Mouse (Mus musculus): ENCODE data around the gene Akr1b7.

Akr1b7 gene

DNA sequence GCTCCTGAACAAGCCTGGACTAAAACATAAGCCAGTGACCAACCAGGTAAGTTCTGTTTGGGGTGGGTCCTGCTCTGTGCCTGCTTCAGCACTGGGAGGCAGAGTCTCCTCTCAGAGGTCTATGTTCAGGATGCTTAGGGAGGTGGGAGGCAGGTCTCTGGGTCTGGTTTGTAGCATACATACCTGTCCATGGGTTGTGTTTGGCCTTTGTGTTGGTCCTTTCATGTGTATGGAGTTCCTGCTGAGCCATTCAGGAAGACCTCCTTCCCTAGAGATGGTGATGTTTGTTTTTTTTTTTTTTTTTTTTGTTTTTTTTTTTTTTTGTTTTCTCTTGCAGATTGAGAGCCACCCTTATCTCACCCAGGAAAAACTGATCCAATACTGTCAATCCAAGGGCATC lies 6.9 kb downstream of the Akr1b7 start:
- no peak for DNase-seq (ENCODE audit: extremely low read depth, insufficient read length, low spot score)

DNA sequence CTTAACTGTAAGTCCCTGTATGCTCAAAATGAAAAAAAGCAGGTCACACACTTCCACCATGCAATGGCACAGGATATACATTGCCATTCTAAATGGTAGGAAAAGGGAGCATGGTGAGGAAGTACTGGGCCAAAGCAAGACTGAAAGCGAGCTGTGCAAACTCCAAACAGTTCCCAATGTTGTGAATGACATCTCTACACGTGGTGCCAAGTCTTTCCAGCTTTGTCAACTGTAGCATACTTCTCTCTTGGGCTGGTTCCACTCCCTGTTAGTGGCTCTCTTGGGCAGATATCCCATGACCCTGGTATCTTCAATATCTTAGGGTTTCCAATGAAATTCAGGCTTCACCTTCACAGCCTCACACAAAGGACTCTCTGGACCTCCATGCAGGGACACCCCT lies 26.9 kb downstream of the Akr1b7 start:
- DNase-seq (ENCODE audit: extremely low read depth, insufficient read length, low spot score): no peak

- DNase-seq (ENCODE audit: extremely low read depth, insufficient read length, low spot score): no peak
Measured at GRCm38 (mm10) chr6:34441556-34442257, 29.6 kb downstream of the Akr1b7 start.

- DNase-seq (ENCODE audit: extremely low read depth, insufficient read length, low spot score): peak; percentile 12
Measured at GRCm38 (mm10) chr6:34443791-34444190, 31.7 kb downstream of the Akr1b7 start.

DNA sequence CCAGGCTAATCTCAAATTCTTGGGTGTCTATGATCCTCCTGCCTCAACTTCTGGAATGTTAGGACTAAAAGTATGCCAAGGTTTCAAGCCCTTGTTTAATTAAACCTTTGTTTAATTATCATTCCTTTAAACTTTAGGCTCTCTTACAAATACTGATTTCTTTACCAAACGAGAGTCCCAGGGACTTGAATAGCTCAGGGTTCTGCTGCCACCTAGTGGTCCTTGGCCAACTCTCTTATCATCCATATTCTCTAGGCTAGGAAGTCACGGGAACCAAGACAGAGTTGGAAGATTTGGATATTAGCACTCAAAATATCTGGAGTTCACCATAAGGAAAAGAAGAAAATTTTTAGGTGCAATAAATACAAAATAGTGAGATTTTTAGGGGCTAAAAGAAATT lies 35.8 kb downstream of the Akr1b7 start:
- peak; percentile 5 for DNase-seq (ENCODE audit: extremely low read depth, insufficient read length, low spot score)

- no peak for DNase-seq (ENCODE audit: extremely low read depth, insufficient read length, low spot score)
Measured at GRCm38 (mm10) chr6:34448696-34449095, 36.6 kb downstream of the Akr1b7 start.

GRCm38 (mm10) chr6:34452963-34453770 lies 41.0 kb downstream of the Akr1b7 start:
- DNase-seq (ENCODE audit: extremely low read depth, insufficient read length, low spot score): no peak

DNA sequence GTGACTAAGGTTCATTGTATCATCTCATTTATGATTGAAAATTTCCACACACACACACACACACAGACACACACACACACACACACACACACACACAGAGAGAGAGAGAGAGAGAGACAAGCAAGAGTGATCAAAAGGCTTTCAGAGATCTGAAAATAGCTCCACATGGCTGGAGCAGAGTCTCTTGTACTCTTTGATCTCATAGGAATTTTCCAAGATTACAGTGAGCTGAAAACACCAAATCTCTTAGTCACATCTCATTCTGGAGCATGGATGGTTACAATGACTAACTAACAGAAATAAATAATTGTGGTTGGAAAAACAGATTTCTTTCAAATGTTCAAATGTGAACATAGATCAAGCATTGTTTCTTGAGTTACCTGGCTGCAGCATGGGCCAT lies 47.3 kb downstream of the Akr1b7 start:
- DNase-seq (ENCODE audit: extremely low read depth, insufficient read length, low spot score): no peak

- DNase-seq (ENCODE audit: extremely low read depth, insufficient read length, low spot score): no peak
Measured at GRCm38 (mm10) chr6:34460651-34461050, 48.5 kb downstream of the Akr1b7 start.

DNA sequence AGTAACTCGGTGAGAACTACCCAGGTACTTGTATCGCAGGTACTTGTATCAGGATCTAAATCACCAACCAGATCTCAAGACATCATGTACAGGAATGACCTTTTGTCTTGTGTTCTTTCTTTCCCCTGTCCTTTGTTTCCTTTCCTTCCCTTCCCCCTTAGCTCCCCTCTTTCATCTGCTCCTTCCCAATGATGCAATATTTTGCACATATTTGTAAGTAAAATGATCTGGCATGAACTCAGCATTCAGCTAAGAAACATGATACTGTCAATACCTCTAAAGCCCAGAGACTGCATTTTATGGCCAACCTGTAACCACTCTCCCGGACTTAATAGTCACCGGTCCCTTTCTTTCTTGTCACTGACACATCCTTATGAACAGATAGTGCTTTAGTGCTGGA lies 51.4 kb downstream of the Akr1b7 start:
- DNase-seq (ENCODE audit: extremely low read depth, insufficient read length, low spot score): no peak

DNA sequence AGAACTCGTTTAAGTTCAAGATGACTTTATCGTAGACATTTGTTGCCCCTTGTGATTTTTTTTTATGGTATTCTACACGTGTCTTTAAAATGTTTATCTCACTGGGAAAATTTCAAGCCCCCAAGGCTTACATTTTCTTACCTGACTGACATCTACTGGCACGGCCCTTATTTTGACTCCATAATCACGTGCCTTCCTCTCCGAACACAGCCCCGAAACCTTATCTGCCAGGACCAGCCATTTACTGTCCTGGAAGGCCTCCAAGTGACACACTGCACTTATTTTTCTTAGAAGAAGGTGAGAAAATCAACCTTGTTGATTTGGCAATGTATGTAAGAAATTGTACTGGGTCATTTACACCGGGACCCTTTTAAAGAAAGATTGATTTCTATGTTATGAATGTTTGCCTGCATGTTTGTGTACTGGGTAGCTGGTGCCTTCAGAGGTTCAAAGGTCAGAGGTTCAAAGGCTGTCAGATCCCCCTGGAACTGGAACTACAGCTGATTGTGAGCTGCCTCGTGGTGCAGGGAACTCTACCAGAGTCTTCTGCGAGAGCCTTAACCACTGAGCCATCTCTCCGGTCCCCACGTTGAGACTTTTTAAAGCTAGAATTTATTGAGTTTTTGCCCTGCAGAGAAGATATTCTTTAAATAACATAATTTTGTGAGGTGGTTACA lies 59.4 kb downstream of the Akr1b7 start:
- no peak for DNase-seq (ENCODE audit: extremely low read depth, insufficient read length, low spot score)
